Mouse (Mus musculus) inflammation-experienced regulatory T-cells, adult 6 months (primary cell): ENCODE data around the gene Wdr89. TPM values are rescaled to one million over a fixed set of nuclear protein-coding genes. Genes with fewer than 3 reads are reported as not detected.

Experiments used
- ATAC-seq: one replicate; pipeline ENCODE4 v1.8.0; 2017
- polyA plus RNA-seq, 3 experiments: library from polyadenylated mRNA; unstranded; fragments of 100-300 nt; shearing (Covaris generic); gene quantifications; one replicate each; pipeline ENCODE4 v1.2.1; 2017

The Wdr89 gene
- polyA plus RNA-seq, 3 experiments from 2014 or later: 15.7 to 29.2 (median 21.9) TPM

GRCm38 (mm10) chr12:75668221-75668620, 1.1 kb downstream of the Wdr89 start:
- ATAC-seq: no peak

DNA sequence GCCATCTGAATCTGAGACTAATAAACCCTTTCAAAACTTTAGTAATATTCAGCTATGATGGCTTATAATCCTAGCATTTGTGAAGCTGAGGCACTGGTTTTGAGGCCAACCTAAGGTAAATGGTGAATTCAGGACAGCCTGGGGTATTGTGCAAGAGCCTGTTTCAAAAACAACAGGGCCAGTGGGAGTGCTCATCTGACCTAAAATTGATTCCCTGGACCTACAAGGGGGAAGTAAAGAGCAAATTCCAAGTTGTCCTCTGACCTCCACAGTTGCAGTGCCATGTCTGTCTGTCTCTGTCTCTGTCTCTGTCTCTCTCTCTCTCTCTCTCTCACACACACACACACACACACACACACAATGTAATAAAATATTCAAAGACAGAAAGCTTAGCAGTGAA, 2.4 kb downstream of the Wdr89 start:
- no peak for ATAC-seq

GRCm38 (mm10) chr12:75664516-75664810, 4.9 kb downstream of the Wdr89 start:
- no peak for ATAC-seq

DNA sequence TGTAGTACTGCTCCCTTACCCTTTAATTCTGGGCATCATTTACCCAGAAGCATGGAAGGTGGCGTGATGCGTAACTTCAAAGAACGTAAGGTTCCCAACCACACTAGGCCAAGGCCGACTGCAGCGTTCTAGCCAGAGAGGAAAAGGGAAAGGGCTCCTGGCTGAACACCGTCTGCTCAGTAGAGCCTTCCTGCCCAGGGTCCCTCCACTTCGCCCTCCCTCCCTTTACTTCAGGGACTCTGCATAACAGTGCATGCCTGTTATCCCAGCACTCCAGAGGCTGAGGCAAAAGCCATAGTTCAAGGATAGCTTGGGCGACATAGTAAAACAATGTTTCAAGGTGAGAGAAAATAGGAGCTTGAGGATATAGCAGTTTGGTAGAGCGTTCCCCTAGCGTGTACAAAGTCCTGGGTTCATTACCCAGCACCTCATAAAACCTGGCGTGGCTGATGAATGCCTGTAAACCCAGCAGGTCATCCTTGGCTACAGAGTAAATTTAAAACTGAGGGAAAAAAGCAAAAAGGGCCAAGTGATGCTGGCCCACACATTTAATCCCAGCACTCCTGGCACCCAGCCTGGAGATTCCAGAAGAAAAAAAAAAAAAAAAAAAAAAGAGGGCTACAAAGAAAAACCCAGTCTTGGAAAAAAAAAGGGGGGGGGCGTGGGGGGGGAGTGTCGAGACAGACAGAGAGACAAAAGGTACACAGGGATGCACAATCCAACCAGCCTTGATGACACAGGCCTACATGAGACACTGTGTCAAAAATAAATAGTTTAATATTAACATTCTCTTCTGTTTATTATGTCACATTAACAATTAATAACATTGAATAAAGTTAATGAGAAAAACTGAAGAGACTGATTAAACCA, 5.5 kb downstream of the Wdr89 start:
- no peak for ATAC-seq

GRCm38 (mm10) chr12:75662376-75662775, 7.0 kb downstream of the Wdr89 start:
- no peak for ATAC-seq

DNA sequence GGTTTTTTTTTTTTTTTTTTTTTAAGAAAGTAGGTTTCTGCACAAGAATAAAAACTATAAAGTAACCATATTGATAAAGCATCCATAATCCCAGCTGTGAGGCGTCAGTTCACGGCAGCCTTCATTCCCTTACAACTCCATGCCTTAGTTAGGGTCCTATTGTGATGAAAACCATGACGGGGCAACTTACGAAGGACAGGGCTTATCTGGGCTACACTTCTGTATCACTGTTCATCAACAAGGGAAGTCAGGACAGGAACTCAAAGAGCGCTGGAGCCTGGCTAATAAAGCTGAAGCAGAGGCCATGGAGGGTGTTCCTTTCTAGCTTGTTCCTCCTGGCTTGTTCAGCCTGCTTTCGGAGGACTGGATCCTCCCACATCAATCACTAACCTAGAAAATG, 10.9 kb downstream of the Wdr89 start:
- ATAC-seq: no peak

- no peak for ATAC-seq
Measured at GRCm38 (mm10) chr12:75656580-75656979, 12.8 kb downstream of the Wdr89 start.

DNA sequence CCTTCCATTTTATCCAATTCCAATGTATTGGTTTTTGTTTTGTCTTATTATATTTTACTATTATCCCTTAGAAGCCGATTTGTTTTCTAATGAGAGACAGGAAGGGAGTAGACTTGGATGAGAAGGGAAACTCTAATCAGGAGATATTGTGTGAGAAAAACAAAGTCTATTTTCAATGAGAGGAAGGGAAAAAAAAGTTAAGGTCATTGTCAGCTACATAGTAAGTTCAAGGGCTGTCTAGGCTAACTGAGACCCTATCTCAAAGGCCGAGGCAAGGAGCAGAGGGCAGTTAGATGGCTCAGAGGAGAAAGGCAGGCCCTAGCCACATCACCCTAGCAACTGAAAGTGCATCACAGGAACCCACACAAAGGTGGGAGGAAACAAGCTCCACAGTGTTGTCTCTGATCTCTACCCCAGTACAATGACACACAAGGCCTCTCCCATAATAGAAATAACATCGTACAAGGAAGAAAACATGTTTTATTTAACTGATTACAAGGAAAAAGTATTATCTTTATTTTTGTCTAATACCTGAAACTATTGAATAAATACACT, 15.0 kb downstream of the Wdr89 start:
- no peak for ATAC-seq

DNA sequence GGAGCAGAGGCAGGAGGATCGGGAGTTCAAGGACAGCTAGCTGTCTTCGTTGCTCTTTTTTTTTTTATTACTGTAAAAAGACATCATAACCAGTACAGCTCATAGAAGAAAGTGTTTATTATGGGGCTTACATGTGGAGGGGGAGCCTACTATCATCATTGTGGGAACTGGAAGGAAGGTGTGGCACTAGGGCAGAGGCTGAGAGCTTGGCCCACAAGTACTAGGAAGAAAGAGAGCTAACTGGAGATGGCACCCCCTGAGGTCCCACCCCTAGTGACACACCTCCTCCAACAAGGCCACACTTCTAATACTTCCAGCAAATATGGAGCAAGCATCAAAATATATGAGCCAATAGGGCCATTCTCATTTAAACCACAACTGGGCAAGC, 19.6 kb downstream of the Wdr89 start:
- ATAC-seq: no peak

GRCm38 (mm10) chr12:75649058-75649705, 20.2 kb downstream of the Wdr89 start:
- no peak for ATAC-seq

- no peak for ATAC-seq
Measured at GRCm38 (mm10) chr12:75648281-75648680, 21.1 kb downstream of the Wdr89 start.

DNA sequence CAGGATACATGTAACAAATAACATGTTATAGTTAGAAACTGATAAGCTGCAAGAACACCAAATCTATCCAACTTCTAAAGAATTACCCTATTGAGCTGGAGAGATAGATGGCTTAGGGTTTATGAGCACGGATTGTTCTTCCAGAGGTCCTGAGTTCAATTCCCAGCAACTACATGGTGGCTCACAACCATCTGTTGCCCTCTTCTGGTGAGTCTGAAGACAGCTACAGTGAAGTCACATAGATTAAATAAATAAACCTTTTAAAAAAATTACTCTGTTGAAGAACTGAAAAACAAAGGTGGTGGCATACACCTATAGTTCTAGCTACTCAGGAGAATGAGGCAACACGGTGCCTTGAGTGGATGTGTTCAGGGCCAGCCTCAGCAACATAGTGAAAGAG, 21.7 kb downstream of the Wdr89 start:
- ATAC-seq: no peak

- ATAC-seq: no peak
Measured at GRCm38 (mm10) chr12:75645780-75646179, 23.6 kb downstream of the Wdr89 start.

DNA sequence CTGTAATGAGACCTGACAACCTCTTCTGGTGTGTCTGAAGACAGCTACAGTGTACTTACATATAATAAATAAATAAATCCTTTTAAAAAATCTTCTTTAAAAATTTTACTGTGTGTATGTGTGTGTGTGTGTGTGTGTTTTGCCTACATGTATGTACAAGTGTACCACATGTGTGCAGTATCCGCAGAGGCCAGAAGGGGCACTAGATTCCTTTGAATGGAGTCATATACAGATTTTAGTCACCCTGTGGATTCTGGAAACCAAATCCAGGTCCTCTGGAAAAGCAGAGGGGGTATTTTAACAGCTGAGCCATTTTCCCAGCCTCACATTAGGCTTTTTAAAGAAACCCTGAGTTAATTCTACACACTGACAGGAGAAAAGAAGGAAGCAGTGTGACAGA, 27.6 kb downstream of the Wdr89 start:
- no peak for ATAC-seq

GRCm38 (mm10) chr12:75638345-75638744, 31.0 kb downstream of the Wdr89 start:
- no peak for ATAC-seq

DNA sequence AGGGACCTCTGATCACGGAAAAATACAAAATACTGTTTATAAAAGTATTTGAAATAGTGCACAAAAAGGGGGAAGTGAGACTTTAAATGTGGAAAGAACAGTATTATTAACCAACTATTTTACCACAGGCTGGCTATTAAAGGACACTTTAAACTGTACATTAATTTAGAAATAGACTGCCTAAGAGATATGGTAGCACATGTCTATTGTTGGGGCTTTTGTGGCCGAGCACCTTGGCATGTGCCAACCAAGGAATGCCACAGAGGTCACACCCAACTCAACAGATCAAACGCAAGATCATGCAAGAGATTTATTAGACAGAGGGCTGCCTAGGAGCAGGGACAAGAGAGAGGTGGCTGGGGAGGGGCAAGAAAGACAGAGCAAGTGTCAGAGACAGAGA, 32.2 kb downstream of the Wdr89 start:
- ATAC-seq: no peak

- ATAC-seq: no peak
Measured at GRCm38 (mm10) chr12:75635771-75636430, 33.4 kb downstream of the Wdr89 start.

DNA sequence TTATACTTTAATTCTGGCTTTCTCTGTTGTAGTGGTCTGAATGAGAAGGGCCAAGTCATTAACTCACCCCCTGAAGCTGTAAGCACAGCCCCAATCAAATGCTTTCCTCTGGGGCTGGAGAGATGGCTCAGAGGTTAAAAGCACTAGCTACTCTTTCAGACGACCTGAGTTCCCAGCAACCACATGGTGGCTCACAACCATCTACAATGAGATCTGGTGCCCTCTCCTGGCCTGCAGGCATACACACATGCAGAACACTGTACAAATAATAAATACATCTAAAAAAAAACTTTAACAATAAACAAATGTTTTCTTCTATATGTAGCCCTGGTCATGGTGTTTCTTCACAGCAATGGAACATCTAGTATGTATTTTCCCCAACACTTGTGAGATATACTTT, 39.7 kb downstream of the Wdr89 start:
- ATAC-seq: no peak

DNA sequence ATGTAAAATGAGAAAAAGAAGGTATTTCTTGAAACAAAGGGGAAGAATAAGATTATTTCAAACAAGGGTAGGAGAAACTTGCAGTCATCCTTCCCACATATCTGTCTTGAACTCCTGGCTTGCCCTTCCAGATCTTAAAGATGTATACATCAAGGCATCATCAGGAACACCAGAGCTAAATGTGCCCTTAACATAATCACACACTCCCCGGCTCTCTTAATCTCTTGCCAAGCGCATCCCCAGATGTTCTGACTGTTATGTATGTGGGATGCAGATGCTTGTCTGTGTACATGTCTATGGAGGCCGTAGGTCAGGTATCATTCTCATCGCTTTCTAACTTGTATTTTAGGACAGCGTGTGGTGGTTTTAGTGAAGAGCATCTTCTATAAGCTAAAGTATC, 46.0 kb downstream of the Wdr89 start:
- ATAC-seq: no peak

DNA sequence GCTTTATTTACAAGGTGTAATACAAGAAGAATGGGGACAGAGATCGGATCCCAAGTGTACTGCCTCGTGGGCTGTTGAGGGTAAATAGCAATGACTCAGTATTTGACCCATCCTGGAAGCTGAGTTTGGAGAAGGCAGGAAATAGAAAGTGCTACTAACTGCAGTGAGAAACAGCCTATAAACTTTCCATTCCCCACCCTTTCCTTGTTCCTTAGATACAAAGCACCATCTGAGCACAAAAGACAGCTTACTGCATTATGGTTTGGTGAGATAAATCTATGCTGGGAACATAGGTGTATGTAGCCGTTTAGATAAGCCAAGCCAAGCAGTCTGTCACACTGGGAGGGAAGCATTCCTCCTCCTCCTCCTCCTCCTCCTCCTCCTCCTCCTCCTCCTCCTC, 46.5 kb downstream of the Wdr89 start:
- ATAC-seq: no peak

GRCm38 (mm10) chr12:75616841-75617240, 52.5 kb downstream of the Wdr89 start:
- no peak for ATAC-seq

DNA sequence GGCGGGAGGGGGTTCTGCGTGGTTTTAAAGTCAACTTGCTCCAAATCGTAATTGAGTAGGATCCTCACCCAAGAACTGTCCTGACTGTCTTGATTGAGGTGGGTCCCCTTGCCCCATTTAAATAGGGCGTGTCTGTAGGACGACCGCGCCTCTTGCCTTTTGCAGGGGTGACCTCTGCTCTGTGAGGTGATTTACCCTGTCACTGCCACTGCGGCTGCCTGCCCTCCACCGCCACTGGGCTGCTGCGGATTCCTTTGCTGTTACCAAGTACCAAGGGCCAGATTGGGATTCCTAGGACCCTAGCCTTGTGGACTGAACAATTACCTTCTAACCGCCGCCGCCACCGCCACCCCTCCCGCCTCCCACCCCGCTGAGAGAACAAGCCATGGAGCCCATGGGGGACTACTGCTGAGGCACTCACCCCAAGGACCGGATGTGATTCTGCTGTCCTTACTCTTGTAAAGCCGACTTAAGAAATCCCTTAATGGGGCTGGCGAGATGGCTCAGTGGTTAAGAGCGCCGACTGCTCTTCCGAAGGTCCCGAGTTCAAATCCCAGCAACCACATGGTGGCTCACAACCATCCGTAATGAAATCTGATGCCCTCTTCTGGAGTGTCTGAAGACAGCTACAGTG, 53.1 kb downstream of the Wdr89 start:
- ATAC-seq: no peak

- no peak for ATAC-seq
Measured at GRCm38 (mm10) chr12:75615556-75615955, 53.8 kb downstream of the Wdr89 start.
